Mouse (Mus musculus) thymus, postnatal 0 days (tissue): ENCODE data around the gene Stk19. TPM values are rescaled to one million over a fixed set of nuclear protein-coding genes. Genes with fewer than 3 reads are reported as not detected.
A peak's percentile ranks its signal among the peaks of the same experiment; 100 is the strongest.
"Not testable (repeated sequence)": the region's sequence is repeated elsewhere in the genome, so short reads cannot be mapped to it uniquely, and the experiment has no call there.

ENCODE experiments used
- DNase-seq: peaks from one replicate; pipeline ENCODE4 v3.0.0-alpha.2; 2015; ENCODE audit warnings: low spot score
- microRNA-seq: library from miRNA; unstranded; fragments of <30 nt; microRNA quantifications from one replicate; pipeline ENCODE4, GENCODE M21; 2016; ENCODE audit warnings: borderline number of aligned reads
- polyA plus RNA-seq: library from polyadenylated mRNA; unstranded; fragments of >200 nt; fragmentation: Nextera tagmentation; extraction: Ambion mirVana; gene quantifications from 2 replicates; pipeline ENCODE4 v1.2.1, GENCODE M21; 2015

Stk19 gene
- polyA plus RNA-seq, 1 experiment from 2014 or later = 48.6 TPM

DNA sequence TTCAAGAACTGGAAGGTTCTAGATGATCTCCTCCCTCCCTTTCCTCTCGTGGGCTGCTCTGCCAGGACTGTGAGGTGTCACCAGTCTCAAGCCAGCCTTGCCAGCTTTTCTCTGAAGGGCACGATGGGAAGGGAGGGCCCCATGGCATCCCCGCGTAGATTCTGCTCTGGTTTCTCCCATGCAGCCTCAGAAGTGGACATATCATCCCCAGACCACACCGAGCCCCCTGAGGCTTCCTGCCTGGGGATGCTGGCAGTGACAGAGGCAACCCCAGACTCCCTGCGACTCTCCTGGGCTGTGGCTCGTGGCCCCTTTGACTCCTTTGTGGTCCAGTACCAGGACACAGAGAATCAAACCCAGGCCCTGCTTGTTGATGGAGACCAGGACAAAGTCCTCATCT, 38.7 kb downstream of the Stk19 start:
- not testable (repeated sequence) for DNase-seq

DNA sequence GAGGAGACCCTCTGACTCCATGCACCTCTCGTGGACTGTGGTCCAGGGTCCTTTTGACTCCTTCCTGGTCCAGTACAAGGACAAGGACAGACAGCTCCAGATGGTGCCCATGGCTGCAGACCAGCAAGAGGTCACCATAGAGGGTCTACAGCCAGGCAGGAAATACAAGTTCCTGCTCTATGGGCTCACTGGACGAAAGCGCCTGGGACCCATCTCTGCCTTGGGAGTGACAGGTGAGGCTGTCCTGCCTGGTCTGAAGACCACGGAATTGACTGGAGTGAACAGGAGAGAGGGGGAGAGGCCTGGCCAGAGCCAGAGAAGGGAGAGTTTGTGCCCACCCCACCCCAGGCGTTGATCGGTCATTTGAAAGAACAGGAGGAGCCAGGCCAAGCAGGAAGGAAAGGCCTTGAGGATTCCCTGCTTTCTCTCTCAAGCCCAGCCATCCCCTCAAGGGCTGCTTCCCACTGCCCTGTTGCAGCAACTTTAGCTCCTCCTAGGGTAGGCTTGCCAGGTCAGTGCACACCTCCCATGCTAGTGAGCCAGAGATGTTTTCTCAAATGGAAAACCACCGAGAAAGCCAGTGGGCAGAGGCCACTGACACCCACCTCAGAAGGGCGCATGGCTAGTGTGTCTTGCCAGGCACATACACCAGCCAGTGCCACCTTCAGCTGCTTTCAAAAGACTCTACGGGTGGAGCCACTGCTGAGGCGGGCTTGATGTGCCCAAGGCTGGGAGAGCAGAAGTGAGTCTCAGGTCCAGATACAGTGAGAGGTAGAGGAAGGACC, 39.3 kb downstream of the Stk19 start:
- DNase-seq = not testable (repeated sequence)

DNA sequence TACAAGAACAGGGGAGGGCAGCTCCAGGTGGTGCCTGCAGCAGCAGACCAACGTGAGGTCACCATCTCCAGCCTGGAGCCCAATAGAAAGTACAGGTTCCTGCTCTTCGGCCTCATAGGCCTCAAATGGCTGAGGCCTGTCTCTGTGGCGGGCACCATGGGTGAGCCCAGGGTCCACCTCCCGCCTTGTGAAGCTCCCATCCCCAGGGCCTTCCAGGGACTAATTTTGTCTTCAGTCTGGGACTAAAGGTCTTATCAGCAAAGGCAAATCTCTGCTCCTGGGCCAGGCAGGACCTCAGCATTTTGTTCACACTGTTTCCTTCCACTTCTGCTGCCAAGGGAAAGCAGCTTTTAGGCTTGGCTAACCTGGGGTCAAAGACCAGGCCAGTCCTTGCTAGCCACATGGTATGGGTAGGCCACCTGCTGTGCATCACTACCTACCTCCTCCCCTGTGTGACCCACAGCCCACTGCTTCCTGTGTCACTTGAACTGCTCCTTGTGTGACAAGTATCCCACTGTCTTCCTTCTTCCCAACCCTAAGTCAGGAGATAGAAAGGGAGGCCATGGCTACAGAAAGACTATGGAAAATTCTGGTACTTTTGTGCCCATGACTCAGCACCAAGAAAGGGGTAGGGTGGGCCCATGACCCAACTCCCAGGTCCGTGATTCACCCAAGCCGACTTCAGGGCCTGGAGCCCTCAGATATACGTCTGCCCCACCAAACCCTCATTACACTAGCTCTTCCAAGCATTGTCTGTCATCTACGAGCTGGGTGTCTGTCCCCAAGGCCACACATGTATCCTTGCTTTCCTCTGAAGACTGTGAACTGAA, 40.2 kb downstream of the Stk19 start:
- DNase-seq = no peak

DNA sequence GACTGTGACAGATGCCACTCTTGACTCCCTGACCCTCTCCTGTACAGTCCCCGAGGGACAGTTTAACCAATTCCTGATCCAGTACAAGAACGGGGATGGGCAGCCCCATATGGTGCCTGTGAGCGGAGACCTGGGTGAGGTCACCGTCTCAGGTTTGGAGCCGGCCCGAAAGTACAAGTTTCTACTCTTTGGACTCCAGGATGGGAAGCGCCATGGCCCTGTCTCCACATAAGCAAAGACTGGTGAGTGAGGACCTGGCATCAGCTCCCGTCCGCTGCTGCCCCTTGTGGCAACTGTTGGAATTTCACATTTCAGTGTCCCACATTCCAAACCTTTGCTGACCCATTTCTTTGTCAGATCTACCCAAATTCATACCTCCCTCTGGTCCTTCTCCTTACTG, 41.1 kb downstream of the Stk19 start:
- peak; percentile 15 for DNase-seq

DNA sequence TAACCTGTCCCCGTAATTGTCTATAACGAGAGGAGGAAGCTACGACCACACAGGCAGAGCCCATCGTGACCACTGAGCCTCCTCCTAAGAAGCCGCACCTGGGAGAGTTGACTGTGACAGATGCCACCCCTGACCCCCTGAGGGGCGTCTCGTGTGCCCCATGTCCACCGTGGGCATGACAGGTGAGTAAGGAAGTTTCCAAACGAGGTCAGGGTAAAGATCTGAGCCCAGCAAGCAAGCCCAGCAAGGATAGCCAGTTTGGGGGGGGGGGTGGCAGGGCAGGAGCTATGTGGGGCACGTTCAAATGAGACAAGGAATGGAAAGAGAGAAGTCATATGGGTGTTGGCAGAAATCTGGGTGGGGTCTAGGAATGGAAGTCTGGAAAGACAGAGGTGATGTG, 41.7 kb downstream of the Stk19 start:
- no peak for DNase-seq

DNA sequence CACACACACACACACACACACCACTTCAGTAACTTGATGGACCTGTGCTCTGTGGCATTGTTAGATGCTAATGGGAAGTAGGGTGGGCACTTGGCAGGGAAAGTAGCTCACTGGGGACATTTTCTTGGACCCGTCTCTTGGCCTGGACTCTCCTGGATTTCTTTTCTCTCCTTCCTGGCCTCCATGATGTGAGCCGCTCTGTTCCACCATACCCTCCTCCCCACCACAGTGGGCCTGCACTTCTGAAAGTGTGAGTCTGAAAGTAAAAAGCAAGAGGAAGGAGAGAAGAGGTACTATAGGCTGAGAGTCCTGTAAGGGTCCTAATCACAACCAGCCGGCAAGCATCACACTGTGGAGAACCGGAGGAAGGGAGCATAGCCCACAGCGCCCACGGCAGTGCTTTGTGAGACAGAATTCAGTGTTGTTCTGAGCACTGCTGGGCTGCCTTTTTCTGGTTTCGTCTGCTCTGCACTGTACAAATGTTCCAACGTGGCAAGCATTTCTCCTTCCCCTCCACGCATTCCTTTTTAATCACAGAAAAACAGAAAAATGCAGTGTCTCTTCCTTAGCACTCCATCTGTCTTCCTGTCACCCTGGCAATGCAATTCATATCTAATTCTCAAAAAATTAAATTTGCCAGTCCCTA, 58.9 kb downstream of the Stk19 start:
- DNase-seq = no peak

Small RNA genes within 50 kb of the gene (microRNA-seq; reads per million reads assigned to microRNA genes)
- gene Mir6970 = not detected
- 4.2 reads per million, percentile 3 among the genes with 10 or more reads in this experiment for gene Mir6971
- gene Mir6972 = not detected

Other genes starting within 250 kb of the Stk19 start
- 228 and 241 TPM in 2 replicates for gene Gpsm3, start 247.1 kb downstream of the Stk19 start, polyA plus RNA-seq
- gene Pbx2, start 245.7 kb downstream of the Stk19 start, polyA plus RNA-seq = 10.4 and 13.3 TPM in 2 replicates
- gene Ager, start 239.1 kb downstream of the Stk19 start, polyA plus RNA-seq = 2.5 and 4.0 TPM in 2 replicates
- 135 and 144 TPM in 2 replicates for gene Rnf5, start 233.3 kb downstream of the Stk19 start, polyA plus RNA-seq
- 37.5 and 44.9 TPM in 2 replicates for gene Agpat1, start 232.7 kb downstream of the Stk19 start, polyA plus RNA-seq
- gene Egfl8, start 221.0 kb downstream of the Stk19 start, polyA plus RNA-seq = 3.1 and 3.3 TPM in 2 replicates
- gene Ppt2, start 208.4 kb downstream of the Stk19 start, polyA plus RNA-seq = 38.4 and 45.5 TPM in 2 replicates
- gene Prrt1, start 207.4 kb downstream of the Stk19 start, polyA plus RNA-seq = 37.4 and 39.4 TPM in 2 replicates
- 12.5 TPM in 2 replicates for gene Fkbpl, start 192.2 kb downstream of the Stk19 start, polyA plus RNA-seq
- 56.6 and 60.8 TPM in 2 replicates for gene Atf6b, start 189.8 kb downstream of the Stk19 start, polyA plus RNA-seq
- gene Tnxb, start 166.4 kb downstream of the Stk19 start, polyA plus RNA-seq = 0.54 and 0.59 TPM in 2 replicates
- gene C4b, start 93.1 kb downstream of the Stk19 start, polyA plus RNA-seq = 0.32 and 0.49 TPM in 2 replicates
- gene Cyp21a1, start 32.4 kb downstream of the Stk19 start, polyA plus RNA-seq = not detected in 2 replicates
- 48.8 and 53.3 TPM in 2 replicates for gene Dxo, start 74 bp upstream of the Stk19 start, polyA plus RNA-seq
- 49.7 and 50.1 TPM in 2 replicates for gene Skiv2l, start 13.3 kb upstream of the Stk19 start, polyA plus RNA-seq
- 82.4 and 88.6 TPM in 2 replicates for gene Nelfe, start 13.4 kb upstream of the Stk19 start, polyA plus RNA-seq
- 5.2 and 6.2 TPM in 2 replicates for gene Cfb, start 25.6 kb upstream of the Stk19 start, polyA plus RNA-seq
- gene Zbtb12, start 42.5 kb upstream of the Stk19 start, polyA plus RNA-seq = 1.6 and 1.7 TPM in 2 replicates
- not detected in 2 replicates for gene Gm20547, start 45.1 kb upstream of the Stk19 start, polyA plus RNA-seq
- 7.6 TPM in 2 replicates for gene C2, start 61.3 kb upstream of the Stk19 start, polyA plus RNA-seq
- 38.6 and 47.9 TPM in 2 replicates for gene Ehmt2, start 61.5 kb upstream of the Stk19 start, polyA plus RNA-seq
- 0.57 and 0.81 TPM in 2 replicates for gene Slc44a4, start 77.5 kb upstream of the Stk19 start, polyA plus RNA-seq
- 25.7 and 28.2 TPM in 2 replicates for gene Neu1, start 94.3 kb upstream of the Stk19 start, polyA plus RNA-seq
- gene Hspa1b, start 122.3 kb upstream of the Stk19 start, polyA plus RNA-seq = 0.72 and 0.83 TPM in 2 replicates
- not detected in 2 replicates for gene Gm20481, start 133.0 kb upstream of the Stk19 start, polyA plus RNA-seq
- gene Hspa1a, start 135.2 kb upstream of the Stk19 start, polyA plus RNA-seq = 6.8 and 7.6 TPM in 2 replicates
- 0.09 and 0.27 TPM in 2 replicates for gene Hspa1l, start 135.8 kb upstream of the Stk19 start, polyA plus RNA-seq
- gene Lsm2, start 144.9 kb upstream of the Stk19 start, polyA plus RNA-seq = 179 and 197 TPM in 2 replicates
- 125 and 138 TPM in 2 replicates for gene Vars, start 164.0 kb upstream of the Stk19 start, polyA plus RNA-seq
- gene Vwa7, start 179.6 kb upstream of the Stk19 start, polyA plus RNA-seq = 0.26 and 0.36 TPM in 2 replicates
- 18.2 and 22.5 TPM in 2 replicates for gene Sapcd1, start 191.1 kb upstream of the Stk19 start, polyA plus RNA-seq
- gene Msh5, start 209.8 kb upstream of the Stk19 start, polyA plus RNA-seq = 8.9 and 13.5 TPM in 2 replicates
- gene Clic1, start 213.0 kb upstream of the Stk19 start, polyA plus RNA-seq = 501 and 524 TPM in 2 replicates
- 51.6 and 57.5 TPM in 2 replicates for gene Ddah2, start 222.1 kb upstream of the Stk19 start, polyA plus RNA-seq
- gene Ly6g6c, start 228.4 kb upstream of the Stk19 start, polyA plus RNA-seq = 0.27 and 0.57 TPM in 2 replicates
- gene Mpig6b, start 229.2 kb upstream of the Stk19 start, polyA plus RNA-seq = 0.06 and 0.08 TPM in 2 replicates
- gene Ly6g6e, start 240.0 kb upstream of the Stk19 start, polyA plus RNA-seq = 0.89 and 1.0 TPM in 2 replicates
- 0.55 and 0.60 TPM in 2 replicates for gene Ly6g6d, start 241.1 kb upstream of the Stk19 start, polyA plus RNA-seq
- 0.12 TPM in 1 of 2 replicates, not detected in the other for gene Ly6g6f, start 248.7 kb upstream of the Stk19 start, polyA plus RNA-seq